Mouse (Mus musculus) MEL (cell line): ENCODE data around the gene Vcam1. TPM values are rescaled to one million over a fixed set of nuclear protein-coding genes. Genes with fewer than 3 reads are reported as not detected.

Experiments used
- DNase-seq: peaks from one replicate; pipeline ENCODE4 v3.0.0; 2011; ENCODE audit warnings: low read depth, low spot score
- H3K27ac ChIP-seq: 2 replicates; pipeline ENCODE4 v1.5.1; 2012; ENCODE audit warnings: low read depth, mild to moderate bottlenecking, control low read depth, low read length, moderate library complexity; ENCODE audit not compliant: control insufficient read depth
- H3K27me3 ChIP-seq, 2 experiments: fragments of 150-350 bp in 1 of 2; sonication (generic) in 1 of 2; 2 replicates each; pipeline ENCODE4 v1.6.1; 2012; ENCODE audit warnings: low read length in 2 of 2, mild to moderate bottlenecking in 2 of 2, improper control_type of control experiment in 1 of 2, moderate library complexity in 1 of 2; ENCODE audit not compliant: insufficient read depth in 2 of 2, control insufficient read depth in 1 of 2
- H3K36me3 ChIP-seq, 2 experiments: 2 replicates each; pipeline ENCODE4 v1.6.1; 2012 to 2014; ENCODE audit warnings: low read length in 2 of 2, improper control_type of control experiment in 1 of 2, inconsistent platforms in 1 of 2, mild to moderate bottlenecking in 1 of 2; ENCODE audit not compliant: insufficient read depth in 2 of 2, control insufficient read depth in 1 of 2
- H3K4me1 ChIP-seq, 2 experiments: fragments of 150-350 bp in 1 of 2; sonication (generic) in 1 of 2; 2 replicates each; pipeline ENCODE4 v1.6.1; 2012; ENCODE audit warnings: low read length in 2 of 2, improper control_type of control experiment in 1 of 2, mild to moderate bottlenecking in 1 of 2; ENCODE audit not compliant: insufficient read depth in 2 of 2, control insufficient read depth in 1 of 2
- H3K4me3 ChIP-seq, 2 experiments: fragments of 150-350 bp in 1 of 2; sonication (generic) in 1 of 2; 2 replicates each; pipeline ENCODE4 v1.5.1; 2012; ENCODE audit warnings: low read depth in 2 of 2, low read length in 2 of 2, mild to moderate bottlenecking in 2 of 2, moderate library complexity in 2 of 2, control low read depth in 1 of 2, improper control_type of control experiment in 1 of 2; ENCODE audit not compliant: control insufficient read depth in 1 of 2, insufficient read depth in 1 of 2
- H3K79me2 ChIP-seq: 2 replicates; pipeline ENCODE4 v1.6.1; 2012; ENCODE audit warnings: mild to moderate bottlenecking, low read length, moderate library complexity; ENCODE audit not compliant: control insufficient read depth, poor library complexity, insufficient read depth
- H3K9ac ChIP-seq: 2 replicates; pipeline ENCODE4 v1.6.1; 2012; ENCODE audit warnings: low read depth, mild to moderate bottlenecking, control low read depth, low read length, moderate library complexity; ENCODE audit not compliant: control insufficient read depth, poor library complexity, severe bottlenecking
- H3K9me3 ChIP-seq: fragments of 150-350 bp; sonication (generic); replicated peaks from 2 replicates; pipeline ENCODE4 v1.6.1; 2012; ENCODE audit warnings: mild to moderate bottlenecking, low read length, improper control_type of control experiment, moderate library complexity; ENCODE audit not compliant: insufficient read depth
- BHLHE40 ChIP-seq: IDR thresholded peaks from 2 replicates; pipeline ENCODE4 v1.6.1; 2012; ENCODE audit warnings: low read depth, mild to moderate bottlenecking, inconsistent platforms, low read length, improper control_type of control experiment, borderline replicate concordance
- CHD1 ChIP-seq: IDR thresholded peaks from 2 replicates; pipeline ENCODE4 v1.6.1; 2012; ENCODE audit warnings: low read depth, mild to moderate bottlenecking, inconsistent platforms, low read length, improper control_type of control experiment
- CHD2 ChIP-seq: IDR thresholded peaks from 2 replicates; pipeline ENCODE4 v1.6.1; 2011; ENCODE audit warnings: low read length, improper control_type of control experiment
- CTCF ChIP-seq, 3 experiments: IDR thresholded peaks in 2 of 3; conservative IDR thresholded peaks in 1 of 3; 2 replicates each; pipeline ENCODE4 v1.5.1; 2011 to 2012; ENCODE audit warnings: low read length in 3 of 3, low read depth in 2 of 3, mild to moderate bottlenecking in 2 of 3, improper control_type of control experiment in 1 of 3, inconsistent platforms in 1 of 3, mixed read lengths in 1 of 3, moderate library complexity in 1 of 3; ENCODE audit not compliant: control insufficient read depth in 1 of 3, insufficient read depth in 1 of 3, poor library complexity in 1 of 3, severe bottlenecking in 1 of 3
- E2F4 ChIP-seq: IDR thresholded peaks from 2 replicates; pipeline ENCODE4 v1.6.1; 2011; ENCODE audit warnings: low read depth, low read length, improper control_type of control experiment, borderline replicate concordance
- ELF1 ChIP-seq: IDR thresholded peaks from 2 replicates; pipeline ENCODE4 v1.6.1; 2014; ENCODE audit warnings: low read depth, mild to moderate bottlenecking, inconsistent platforms, low read length, improper control_type of control experiment, moderate library complexity
- EP300 ChIP-seq, 2 experiments: IDR thresholded peaks; 2 replicates each; pipeline ENCODE4 v1.6.1; 2011; ENCODE audit warnings: improper control_type of control experiment in 2 of 2, low read length in 2 of 2, low read depth in 1 of 2, mild to moderate bottlenecking in 1 of 2
- ETS1 ChIP-seq: IDR thresholded peaks from 2 replicates; pipeline ENCODE4 v1.6.1; 2012; ENCODE audit warnings: low read depth, mild to moderate bottlenecking, inconsistent platforms, low read length, improper control_type of control experiment, moderate library complexity
- GABPA ChIP-seq: IDR thresholded peaks from 2 replicates; pipeline ENCODE4 v1.6.1; 2012; ENCODE audit warnings: low read depth, mild to moderate bottlenecking, inconsistent platforms, low read length, improper control_type of control experiment, moderate library complexity
- HCFC1 ChIP-seq: IDR thresholded peaks from 2 replicates; pipeline ENCODE4 v1.6.1; 2012; ENCODE audit warnings: low read depth, mild to moderate bottlenecking, inconsistent platforms, low read length, improper control_type of control experiment, moderate library complexity
- JUND ChIP-seq: IDR thresholded peaks from 2 replicates; pipeline ENCODE4 v1.6.1; 2011; ENCODE audit warnings: low read depth, mild to moderate bottlenecking, improper control_type of control experiment, low read length
- KAT2A ChIP-seq: conservative IDR thresholded peaks from 2 replicates; pipeline ENCODE4 v1.6.1; 2012; ENCODE audit warnings: low read depth, low read length, improper control_type of control experiment, inconsistent platforms
- MAFK ChIP-seq: IDR thresholded peaks from 2 replicates; pipeline ENCODE4 v1.6.1; 2011; ENCODE audit warnings: low read depth, mild to moderate bottlenecking, low read length, improper control_type of control experiment, borderline replicate concordance
- MAX ChIP-seq: IDR thresholded peaks from 2 replicates; pipeline ENCODE4 v1.6.1; 2011; ENCODE audit warnings: low read length, improper control_type of control experiment
- MEF2A ChIP-seq: IDR thresholded peaks from 2 replicates; pipeline ENCODE4 v1.6.1; 2014; ENCODE audit warnings: low read depth, mild to moderate bottlenecking, inconsistent platforms, low read length, improper control_type of control experiment; ENCODE audit not compliant: poor library complexity, insufficient replicate concordance, severe bottlenecking; ENCODE audit errors: extremely low read depth
- MXI1 ChIP-seq: IDR thresholded peaks from 2 replicates; pipeline ENCODE4 v1.6.1; 2011; ENCODE audit warnings: mild to moderate bottlenecking, low read depth, low read length, improper control_type of control experiment
- NELFE ChIP-seq: IDR thresholded peaks from 2 replicates; pipeline ENCODE4 v1.6.1; 2011; ENCODE audit warnings: low read depth, low read length, improper control_type of control experiment
- POLR2A ChIP-seq, 2 experiments: IDR thresholded peaks; 2 replicates each; pipeline ENCODE4 v1.6.1; 2011 to 2012; ENCODE audit warnings: low read length in 2 of 2, mild to moderate bottlenecking in 2 of 2, control low read depth in 1 of 2, improper control_type of control experiment in 1 of 2, low read depth in 1 of 2, moderate library complexity in 1 of 2; ENCODE audit not compliant: control insufficient read depth in 1 of 2, insufficient read depth in 1 of 2, poor library complexity in 1 of 2
- POLR2AphosphoS2 ChIP-seq: IDR thresholded peaks from 2 replicates; pipeline ENCODE4 v1.6.1; 2011; ENCODE audit warnings: low read length, improper control_type of control experiment
- RCOR1 ChIP-seq: IDR thresholded peaks from 2 replicates; pipeline ENCODE4 v1.6.1; 2012; ENCODE audit warnings: low read depth, mild to moderate bottlenecking, inconsistent platforms, low read length, improper control_type of control experiment
- TBP ChIP-seq: IDR thresholded peaks from 2 replicates; pipeline ENCODE4 v1.8.0; 2011; ENCODE audit warnings: low read depth, low read length, improper control_type of control experiment
- USF2 ChIP-seq, 2 experiments: IDR thresholded peaks; 2 replicates each; pipeline ENCODE4 v1.6.1; 2011 to 2012; ENCODE audit warnings: improper control_type of control experiment in 2 of 2, low read length in 2 of 2, borderline replicate concordance in 1 of 2, inconsistent platforms in 1 of 2, low read depth in 1 of 2, mild to moderate bottlenecking in 1 of 2; ENCODE audit not compliant: insufficient read depth in 1 of 2
- ZC3H11A ChIP-seq: IDR thresholded peaks from 2 replicates; pipeline ENCODE4 v1.6.1; 2012; ENCODE audit warnings: low read depth, mild to moderate bottlenecking, inconsistent platforms, low read length, improper control_type of control experiment
- ZKSCAN1 ChIP-seq: IDR thresholded peaks from 2 replicates; pipeline ENCODE4 v1.6.1; 2012; ENCODE audit warnings: low read depth, mild to moderate bottlenecking, inconsistent platforms, low read length, improper control_type of control experiment, moderate library complexity
- ZNF384 ChIP-seq: IDR thresholded peaks from 2 replicates; pipeline ENCODE4 v1.6.1; 2012; ENCODE audit warnings: low read depth, mild to moderate bottlenecking, inconsistent platforms, low read length, improper control_type of control experiment
- polyA plus RNA-seq, 2 experiments: library from polyadenylated mRNA; stranded (reverse) in 1 of 2; unstranded in 1 of 2; fragments of >175 nt in 1 of 2; fragments of >200 nt in 1 of 2; gene quantifications; 2 replicates each; pipeline versions ENCODE4 v1.2.1 to v1.2.4; 2012; ENCODE audit warnings: low replicate concordance in 2 of 2, low read depth in 1 of 2; ENCODE audit not compliant: insufficient read length in 2 of 2, insufficient read depth in 1 of 2, missing spikeins in 1 of 2
- total RNA-seq: library from RNA; depleted of rRNA; stranded (reverse); fragments of 300-350 nt; gene quantifications from 2 replicates; pipeline ENCODE4 v1.2.3, GENCODE M21; 2012

Gene Vcam1
- total and polyA plus RNA-seq, 3 experiments, result not detected

- no peak for DNase-seq
- Histone ChIP-seq H3K9ac (no peak overlapping the region), H3K4me3 (no peak overlapping the region), H3K4me1 (no peaks in the 10 kb centered on the region), H3K27ac (no peak overlapping the region), H3K27me3 (peaks cover 0 to 4% of the 10 kb centered on the region in 2 experiments; a peak in 2 of 4 replicates), H3K9me3 (no peaks in the 10 kb centered on the region), H3K36me3 (no peaks in the 10 kb centered on the region), H3K79me2 (no peaks in the 10 kb centered on the region)
- no peak for TF ChIP-seq ZNF384
- TF ChIP-seq ZC3H11A, result no peak
- no peak for TF ChIP-seq POLR2A (IDR thresholded peaks at IDR 0.05; ENCODE audit: control insufficient read depth in 1 of 2, insufficient read depth in 1 of 2, low read depth in 1 of 2, low read length in 2 of 2, poor library complexity in 1 of 2)
- TF ChIP-seq ZKSCAN1, result no peak
- no peak for TF ChIP-seq POLR2AphosphoS2
- no peak for TF ChIP-seq E2F4
- TF ChIP-seq MEF2A, result no peak
- TF ChIP-seq GABPA, result no peak
- TF ChIP-seq JUND, result no peak
- no peak for TF ChIP-seq CTCF (IDR thresholded peaks at IDR 0.05 in 2 of 3, conservative IDR thresholded peaks at IDR 0.05 in 1 of 3; ENCODE audit: control insufficient read depth in 1 of 3, insufficient read depth in 1 of 3, low read depth in 2 of 3, low read length in 3 of 3, poor library complexity in 1 of 3, severe bottlenecking in 1 of 3)
- TF ChIP-seq NELFE, result no peak
- no peak for TF ChIP-seq RCOR1
- TF ChIP-seq BHLHE40, result no peak
- TF ChIP-seq HCFC1, result no peak
- TF ChIP-seq USF2 (IDR thresholded peaks at IDR 0.05; ENCODE audit: borderline replicate concordance in 1 of 2, insufficient read depth in 1 of 2, low read depth in 1 of 2, low read length in 2 of 2), result no peak
- TF ChIP-seq MAFK, result no peak
- no peak for TF ChIP-seq EP300 (IDR thresholded peaks at IDR 0.05; ENCODE audit: low read depth in 1 of 2, low read length in 2 of 2)
- TF ChIP-seq TBP, result no peak
- no peak for TF ChIP-seq MXI1
Observed at GRCm38 (mm10) chr3:116162097-116162666, 32.7 kb upstream of the Vcam1 start.

GRCm38 (mm10) chr3:116159376-116159775 lies 29.9 kb upstream of the Vcam1 start:
- no peak overlapping the region for H3K27ac ChIP-seq
- no peak for TF ChIP-seq KAT2A
- no peak for TF ChIP-seq HCFC1
- TF ChIP-seq EP300 (IDR thresholded peaks at IDR 0.05; ENCODE audit: low read depth in 1 of 2, low read length in 2 of 2), result no peak
- TF ChIP-seq CHD1, result no peak
- TF ChIP-seq MXI1, result no peak
- no peak for TF ChIP-seq ZNF384
- no peak for TF ChIP-seq ELF1
- TF ChIP-seq RCOR1, result no peak
- TF ChIP-seq CHD2, result no peak
- no peak for TF ChIP-seq TBP
- TF ChIP-seq ETS1, result no peak
- TF ChIP-seq MAX, result no peak
- TF ChIP-seq CTCF (IDR thresholded peaks at IDR 0.05 in 2 of 3, conservative IDR thresholded peaks at IDR 0.05 in 1 of 3; ENCODE audit: control insufficient read depth in 1 of 3, insufficient read depth in 1 of 3, low read depth in 2 of 3, low read length in 3 of 3, poor library complexity in 1 of 3, severe bottlenecking in 1 of 3), result no peak
- H3K27me3 ChIP-seq, result peaks cover 0 to 2% of the 10 kb centered on the region in 2 experiments; a peak in 1 of 4 replicates
- DNase-seq, result no peak
- H3K4me3 ChIP-seq, result no peak overlapping the region
- H3K4me1 ChIP-seq, result no peaks in the 10 kb centered on the region
- H3K9me3 ChIP-seq, result no peaks in the 10 kb centered on the region
- H3K36me3 ChIP-seq, result no peaks in the 10 kb centered on the region
- no peaks in the 10 kb centered on the region for H3K79me2 ChIP-seq
- no peak overlapping the region for H3K9ac ChIP-seq
